Mouse (Mus musculus) Muller cell, postnatal 12 days (primary cell): Measurements from ENCODE around the gene Hdhd3.
"Not testable (repeated sequence)": the region's sequence is repeated elsewhere in the genome, so short reads cannot be mapped to it uniquely, and the experiment has no call there.

Experiments
- DNase-seq: peaks from one replicate; pipeline ENCODE4 v3.0.0-alpha.2; 2015; ENCODE audit errors: inconsistent ontology term

The Hdhd3 gene

DNA sequence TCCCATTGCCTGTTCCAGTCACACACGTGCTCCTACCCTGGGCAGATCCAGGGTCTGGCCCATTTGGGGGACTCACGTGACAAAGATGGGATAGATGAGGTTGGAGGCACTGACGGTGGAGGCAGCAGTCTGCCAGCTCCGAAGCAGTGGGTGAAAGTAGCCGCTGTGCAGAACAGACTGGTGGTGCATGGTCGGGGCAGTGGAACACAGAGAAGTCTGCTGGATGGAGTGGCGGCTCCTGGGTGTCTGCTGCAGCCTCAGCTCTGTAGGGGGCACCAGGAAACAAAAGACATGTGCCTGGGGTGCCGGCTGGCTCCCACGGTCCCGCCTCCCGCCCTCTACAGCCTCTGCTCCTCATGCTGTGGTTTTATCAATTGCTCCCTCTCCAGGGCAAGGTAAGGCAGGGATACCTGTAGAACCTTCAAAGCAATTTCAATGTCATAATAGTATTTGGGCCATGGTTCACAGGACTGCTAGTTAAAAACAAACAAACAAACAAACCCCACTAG lies 10.8 kb upstream of the Hdhd3 start:
- DNase-seq = no peak

DNA sequence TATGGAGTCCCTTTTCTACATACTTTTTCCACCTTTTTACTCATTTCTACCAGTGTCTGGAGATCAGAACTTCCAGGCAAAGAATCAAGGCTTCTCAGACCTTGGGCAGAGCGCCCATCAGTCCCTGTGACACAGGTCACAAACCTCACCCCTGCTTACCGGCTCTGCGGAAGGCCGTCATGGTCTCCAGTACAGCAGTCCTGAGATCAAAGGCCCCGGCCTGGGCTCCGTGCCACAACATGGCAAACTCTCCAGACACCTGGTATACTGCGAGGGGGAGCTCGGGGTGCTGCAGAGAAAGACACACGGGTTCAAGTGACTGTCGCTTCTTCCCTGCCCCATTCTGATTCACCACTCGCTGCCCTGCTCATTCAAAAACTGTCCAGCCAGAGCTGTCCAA lies 6.7 kb upstream of the Hdhd3 start:
- no peak for DNase-seq

GRCm38 (mm10) chr4:62508839-62509238 lies 5.6 kb upstream of the Hdhd3 start:
- peak; percentile 61 for DNase-seq

DNA sequence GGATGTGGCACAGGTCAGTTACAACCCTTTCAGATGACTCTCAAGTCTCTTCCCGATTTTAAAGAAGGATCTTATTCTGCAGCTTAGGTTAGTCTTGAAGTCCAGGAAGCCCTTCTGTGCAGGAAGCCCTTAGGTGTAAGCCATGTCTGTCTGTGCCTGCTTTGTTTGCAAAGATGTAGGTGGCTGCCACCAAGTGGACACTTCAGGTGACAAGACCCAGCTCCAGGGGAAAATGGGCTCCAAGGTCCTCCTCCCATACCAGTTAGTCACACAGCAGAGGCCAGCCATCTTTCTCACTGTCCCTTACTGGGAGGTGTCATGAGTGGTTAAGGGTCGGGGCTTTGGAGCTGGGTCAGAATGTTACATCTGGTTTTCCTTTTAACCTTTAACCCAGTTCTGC lies 3.5 kb upstream of the Hdhd3 start:
- DNase-seq = no peak

DNA sequence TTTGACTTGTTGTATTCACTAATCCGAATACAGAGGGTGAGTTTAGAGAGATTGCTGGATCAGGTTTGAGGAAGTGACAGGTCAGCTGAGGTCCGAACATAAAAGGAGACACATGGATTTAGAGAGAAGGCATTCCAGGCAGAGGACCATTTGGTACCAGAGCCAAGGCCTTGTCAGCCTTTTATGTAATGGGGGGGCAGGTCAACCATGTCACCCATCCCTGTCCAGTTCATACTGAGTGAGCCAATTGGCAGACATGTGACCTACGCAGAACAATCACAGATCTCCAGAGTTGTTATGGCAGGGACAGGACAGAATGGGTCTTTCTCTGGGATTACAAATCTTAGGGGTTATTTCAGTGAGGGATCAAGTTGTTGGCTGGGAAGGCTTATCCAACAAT lies 2.7 kb upstream of the Hdhd3 start:
- no peak for DNase-seq

GRCm38 (mm10) chr4:62502969-62503368 lies 298 bp downstream of the Hdhd3 start:
- no peak for DNase-seq

DNA sequence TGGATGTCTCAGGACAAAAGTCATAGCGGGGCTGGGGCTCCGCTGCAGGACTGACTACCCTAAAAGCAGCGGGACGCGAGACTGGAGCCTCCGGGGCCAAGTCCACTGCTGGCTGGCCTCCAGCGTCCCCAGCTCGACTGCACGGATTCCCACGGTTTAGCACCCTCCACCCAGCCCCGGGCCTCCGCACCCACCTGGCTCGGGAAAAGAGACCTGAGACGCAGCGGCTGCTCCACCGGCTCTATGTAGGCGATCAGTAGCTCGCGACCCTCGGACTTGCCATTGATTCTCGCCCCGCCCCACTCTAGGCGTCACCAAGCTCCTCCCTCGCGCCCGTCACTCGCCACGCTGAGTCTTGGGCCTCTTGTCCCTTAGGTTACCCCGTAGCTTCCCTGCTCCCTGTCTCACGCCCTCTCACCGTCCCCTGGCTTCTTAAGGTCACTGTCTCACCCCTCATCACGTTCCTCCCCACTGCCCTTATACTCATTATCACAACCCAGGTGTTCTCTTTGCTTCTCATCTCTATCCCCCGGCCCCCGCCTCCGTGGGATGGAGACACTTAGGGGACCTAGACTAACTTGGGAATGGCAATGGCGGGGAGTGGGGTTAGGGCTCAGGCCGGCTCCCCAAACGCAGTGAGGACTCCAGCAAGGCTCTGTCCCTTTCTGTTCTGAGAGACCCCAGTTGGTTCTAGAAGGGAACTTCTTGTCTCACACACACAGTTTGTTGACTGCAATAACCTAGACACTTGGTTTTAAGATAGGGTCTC lies 1.1 kb downstream of the Hdhd3 start:
- peak; percentile 86 for DNase-seq

- DNase-seq = peak; percentile 25
These were observed 1.7 kb downstream of the Hdhd3 start for GRCm38 (mm10) chr4:62501534-62501933.

- no peak for DNase-seq
These were observed 2.5 kb downstream of the Hdhd3 start for GRCm38 (mm10) chr4:62500799-62501198.

GRCm38 (mm10) chr4:62496815-62497214 lies 6.5 kb downstream of the Hdhd3 start:
- peak; percentile 25 for DNase-seq

DNA sequence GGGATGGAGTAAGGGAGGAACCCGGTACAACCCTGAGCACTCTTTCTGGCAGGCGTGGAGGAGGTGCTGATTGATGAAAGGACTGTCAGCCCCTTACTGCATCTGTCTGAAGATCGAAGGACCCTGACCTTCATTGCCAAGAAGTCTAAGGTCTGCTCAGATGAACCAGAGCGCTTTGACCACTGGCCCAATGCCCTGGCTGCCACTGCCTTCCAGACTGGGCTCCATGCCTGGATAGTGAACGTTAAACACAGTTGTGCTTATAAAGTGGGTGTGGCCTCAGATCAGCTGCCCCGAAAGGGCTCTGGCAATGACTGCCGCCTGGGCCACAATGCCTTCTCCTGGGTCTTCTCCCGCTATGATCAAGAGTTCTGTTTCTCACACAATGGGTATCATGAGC lies 7.3 kb downstream of the Hdhd3 start:
- no peak for DNase-seq

DNA sequence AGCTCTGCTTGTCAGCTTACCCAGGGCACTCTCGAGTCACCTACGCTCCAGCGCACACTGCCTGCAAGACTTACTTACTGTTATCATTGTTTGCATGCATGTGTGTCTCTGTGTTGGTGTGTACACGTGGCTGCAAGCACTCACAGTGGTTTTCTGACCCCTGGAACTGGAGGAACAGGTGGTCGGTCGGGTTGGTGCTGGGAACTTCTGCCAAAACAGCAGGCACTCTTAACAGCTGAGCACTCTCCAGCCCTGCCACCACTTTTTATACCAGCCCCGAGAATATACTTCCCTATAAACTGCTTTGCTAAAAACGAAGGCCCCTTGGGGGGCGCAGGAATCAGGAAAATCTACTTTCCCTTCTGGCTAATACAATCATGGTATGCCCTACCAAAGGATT lies 9.0 kb downstream of the Hdhd3 start:
- DNase-seq = no peak

- DNase-seq = no peak
These were observed 10.6 kb downstream of the Hdhd3 start for GRCm38 (mm10) chr4:62492682-62493081.

DNA sequence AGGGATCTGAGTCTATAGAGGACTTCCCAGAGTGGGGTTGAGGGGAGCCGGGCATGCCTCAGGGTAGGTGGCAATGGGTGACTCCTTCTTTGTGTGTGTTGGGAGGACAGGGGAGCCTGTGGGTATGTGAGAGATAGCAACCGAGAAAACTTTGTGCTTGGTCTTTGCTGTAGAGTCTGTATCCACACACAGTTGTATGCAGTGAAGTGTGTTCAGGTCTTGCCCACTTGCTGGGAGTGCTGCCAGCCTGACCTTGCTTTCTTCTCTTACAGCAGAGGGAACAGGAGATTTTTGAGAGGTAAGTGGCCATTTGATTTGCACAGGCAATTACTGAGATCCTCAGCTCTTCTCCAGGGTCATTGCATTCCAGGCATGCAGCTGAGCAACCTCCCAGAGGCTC lies 15.4 kb downstream of the Hdhd3 start:
- no peak for DNase-seq

GRCm38 (mm10) chr4:62487172-62487571 lies 16.1 kb downstream of the Hdhd3 start:
- no peak for DNase-seq

DNA sequence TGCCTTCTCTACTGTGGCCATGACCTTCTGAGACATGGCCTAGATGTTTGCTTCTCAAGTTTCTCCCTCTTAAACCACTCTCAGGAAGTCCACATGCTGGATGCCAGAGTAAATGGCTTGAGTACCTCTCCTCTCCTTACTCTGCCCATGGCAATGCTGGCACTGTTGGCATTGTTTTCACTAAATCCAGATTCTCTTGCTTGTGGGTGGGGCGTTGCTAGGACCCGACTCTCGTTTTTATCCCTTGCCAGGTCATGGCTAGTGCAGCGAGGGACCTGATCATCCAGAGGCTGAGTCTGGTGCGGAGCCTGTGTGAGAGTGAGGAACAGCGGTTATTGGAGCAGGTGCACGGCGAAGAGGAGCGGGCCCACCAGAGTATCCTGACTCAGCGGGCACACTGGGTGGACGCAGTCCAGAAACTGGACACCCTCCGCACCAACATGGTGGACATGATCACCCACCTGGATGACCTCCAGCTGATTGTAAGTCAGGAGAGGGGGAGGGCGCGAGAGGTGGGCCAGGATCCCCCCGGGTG lies 17.0 kb downstream of the Hdhd3 start:
- DNase-seq = no peak

DNA sequence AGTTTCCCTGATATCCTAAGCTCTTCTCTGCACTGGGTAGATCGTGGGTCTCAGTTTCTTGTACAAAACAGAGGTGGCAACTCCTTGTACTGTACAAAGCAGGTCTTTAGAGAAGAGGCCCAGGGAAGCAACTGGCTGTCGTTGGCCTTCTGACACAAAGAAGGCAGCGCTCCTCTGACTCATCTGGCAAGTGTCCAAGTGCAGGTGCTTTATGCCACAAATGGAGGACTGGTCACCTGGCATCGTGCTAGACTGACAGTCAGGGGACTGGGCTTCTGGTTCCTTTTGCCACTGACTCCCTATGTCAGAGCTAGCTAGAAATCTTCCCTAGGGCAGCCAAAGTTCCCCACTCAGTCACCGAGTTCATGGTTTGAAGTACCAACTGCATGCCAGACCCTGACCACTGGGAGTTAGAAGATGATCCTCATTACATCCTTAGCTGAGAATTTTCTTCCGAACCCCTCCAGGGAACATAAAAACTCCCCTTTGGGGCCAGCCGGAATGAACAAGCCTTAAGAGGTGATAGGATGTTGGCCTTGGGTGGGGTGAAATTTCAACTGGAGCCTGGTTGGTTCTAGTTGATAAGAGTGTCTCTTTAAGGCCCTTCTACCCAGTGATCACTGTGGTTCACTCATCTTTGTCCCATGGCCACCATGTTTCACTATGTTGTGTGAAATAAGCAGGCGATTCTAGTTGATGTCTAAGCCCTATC lies 17.7 kb downstream of the Hdhd3 start:
- DNase-seq = no peak

DNA sequence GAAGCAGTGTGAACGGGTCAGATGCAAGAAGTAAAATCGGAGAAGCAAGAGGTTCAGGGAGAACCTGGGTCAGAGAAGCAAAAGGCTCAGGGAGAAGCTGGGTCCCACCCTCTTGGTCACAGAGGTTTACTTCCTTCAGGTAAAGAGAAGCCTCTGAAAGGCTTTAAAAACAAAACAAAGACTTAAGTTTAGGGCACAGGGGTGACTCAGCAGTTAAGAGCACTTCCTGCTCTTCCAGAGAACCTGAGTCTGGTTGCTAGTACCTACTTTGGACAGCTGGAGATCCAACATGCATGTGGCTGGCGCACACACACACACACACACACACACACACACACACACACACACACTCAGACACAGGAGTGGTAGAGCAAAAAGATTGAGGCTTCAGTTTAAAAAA lies 18.3 kb downstream of the Hdhd3 start:
- no peak for DNase-seq

GRCm38 (mm10) chr4:62480709-62481605 lies 22.3 kb downstream of the Hdhd3 start:
- no peak for DNase-seq

DNA sequence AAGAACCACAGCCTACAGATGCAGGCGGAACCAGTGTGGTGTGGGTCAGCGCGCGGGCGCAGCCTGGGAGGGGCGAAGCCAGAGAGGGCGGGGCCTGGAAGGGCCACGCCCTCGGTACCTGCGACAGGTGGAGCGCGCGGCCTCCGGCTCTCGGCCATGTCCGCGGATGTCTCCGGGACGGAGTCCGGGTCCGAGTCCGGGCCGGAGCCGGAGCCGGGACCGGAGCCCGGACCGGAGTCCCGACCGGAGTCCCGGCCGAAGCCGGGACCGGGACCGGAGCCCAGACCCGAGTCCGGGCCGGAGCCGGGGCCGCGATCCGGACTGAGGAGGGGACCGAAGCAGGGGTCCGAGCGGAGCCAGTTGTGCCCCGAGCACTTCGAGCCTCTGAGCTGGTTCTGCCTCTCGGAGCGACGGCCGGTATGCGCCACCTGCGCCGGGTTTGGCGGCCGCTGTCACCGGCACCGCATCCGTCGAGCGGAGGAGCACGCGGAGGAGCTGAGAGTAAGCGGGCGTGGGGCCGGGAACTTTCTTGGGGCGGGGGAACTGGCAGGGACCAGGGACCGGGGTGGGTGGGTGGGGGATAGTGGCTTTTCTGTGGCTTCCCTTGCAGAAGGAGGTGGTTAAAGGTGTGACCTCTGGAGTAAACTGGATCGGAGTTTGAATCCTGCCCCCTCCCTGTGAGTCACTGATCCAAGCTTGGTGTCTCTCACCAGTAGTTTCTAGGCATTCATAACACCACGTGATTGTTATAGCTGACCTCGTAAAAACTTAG lies 23.1 kb downstream of the Hdhd3 start, which contains the start of gene Bspry:
Bspry (plus strand) TSS at position 117 of the 772 bp plus-strand sequence.
- peak; percentile 38 for DNase-seq

DNA sequence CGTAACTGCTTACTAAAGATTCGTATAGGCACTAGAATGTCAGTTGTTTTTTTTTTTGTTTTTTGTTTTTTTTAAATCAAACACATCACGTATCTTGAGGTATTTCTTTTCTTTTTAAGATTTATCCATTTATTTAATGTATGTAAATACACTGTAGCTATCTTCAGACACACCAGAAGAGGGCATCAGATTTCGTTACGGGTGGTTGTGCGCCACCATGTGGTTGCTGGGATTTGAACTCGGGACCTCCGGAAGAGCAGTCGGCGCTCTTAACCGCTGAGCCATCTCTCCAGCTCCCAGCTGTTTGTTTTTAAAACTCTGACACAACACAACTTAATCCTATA lies 23.7 kb downstream of the Hdhd3 start:
- not testable (repeated sequence) for DNase-seq
